Mouse (Mus musculus) limb, embryonic 14.5 days (tissue): Measurements from ENCODE around the gene Cfap73. TPM values are rescaled to one million over a fixed set of nuclear protein-coding genes. Genes with fewer than 3 reads are reported as not detected.

Experiments
- ATAC-seq: fragments of 200-750 bp; cut with Nextera tagmentation; 2 replicates; pipeline ENCODE4 v1.8.0; 2017; ENCODE audit warnings: low read depth, moderate number of reproducible peaks, moderate TSS enrichment; ENCODE audit not compliant: low FRiP score
- DNase-seq: peaks from one replicate; pipeline ENCODE4 v3.0.0-alpha.2; 2015; ENCODE audit warnings: low spot score
- H3K27ac ChIP-seq: fragments of 300-500 bp; sonication (generic); replicated peaks from 2 replicates; pipeline ENCODE4 v1.5.1; 2014; ENCODE audit warnings: low read depth, mild to moderate bottlenecking, low read length, moderate library complexity, mixed read lengths
- H3K27me3 ChIP-seq: fragments of 300-500 bp; sonication (generic); 2 replicates; pipeline ENCODE4 v1.6.1; 2014; ENCODE audit warnings: low read length, mixed read lengths; ENCODE audit not compliant: control insufficient read depth, insufficient read depth
- H3K36me3 ChIP-seq: fragments of 300-500 bp; sonication (generic); 2 replicates; pipeline ENCODE4 v1.6.1; 2014; ENCODE audit warnings: mild to moderate bottlenecking, low read length, moderate library complexity, mixed read lengths; ENCODE audit not compliant: control insufficient read depth, insufficient read depth
- H3K4me1 ChIP-seq: fragments of 300-500 bp; sonication (generic); 2 replicates; pipeline ENCODE4 v1.6.1; 2014; ENCODE audit warnings: antibody characterized with exemption, low read length, mixed read lengths; ENCODE audit not compliant: control insufficient read depth, insufficient read depth
- H3K4me2 ChIP-seq: fragments of 300-500 bp; sonication (generic); replicated peaks from 2 replicates; pipeline ENCODE4 v1.6.1; 2014; ENCODE audit warnings: low read depth, mild to moderate bottlenecking, low read length, moderate library complexity; ENCODE audit not compliant: severe bottlenecking
- H3K4me3 ChIP-seq: fragments of 300-500 bp; sonication (generic); replicated peaks from 2 replicates; pipeline ENCODE4 v1.5.1; 2014; ENCODE audit warnings: low read length
- H3K9ac ChIP-seq: fragments of 300-500 bp; sonication (generic); 2 replicates; pipeline ENCODE4 v1.6.1; 2014; ENCODE audit warnings: mild to moderate bottlenecking, low read depth, low read length, moderate library complexity; ENCODE audit not compliant: severe bottlenecking
- H3K9me3 ChIP-seq: fragments of 300-500 bp; sonication (generic); 2 replicates; pipeline ENCODE4 v1.6.1; 2016; ENCODE audit warnings: low read length; ENCODE audit not compliant: control insufficient read depth
- POLR2A ChIP-seq: fragments of 200-500 bp; IDR thresholded peaks from 2 replicates; pipeline ENCODE4 v1.8.0; 2012; ENCODE audit warnings: inconsistent platforms, mild to moderate bottlenecking, moderate library complexity, borderline replicate concordance; ENCODE audit not compliant: insufficient read depth, insufficient read length; ENCODE audit errors: extremely low read depth
- WGBS: fragments of 180-500 bp; shearing (Covaris S2); extraction: QIAGEN DNeasy Blood & Tissue Kit; methylation state at CpG from one replicate; pipeline ENCODE4 v1.1.7; 2014; 5-methylcytosine and 5-hydroxymethylcytosine counted together
- polyA plus RNA-seq, 2 experiments: library from polyadenylated mRNA; depleted of rRNA in 1 of 2; stranded (reverse) in 1 of 2; unstranded in 1 of 2; fragments of >200 nt; fragmentation: Nextera tagmentation in 1 of 2; extraction: Ambion mirVana in 1 of 2; gene quantifications; 2 replicates each; pipeline versions ENCODE4 v1.2.1 to v1.2.3; 2012 to 2014

Cfap73 gene
- polyA plus RNA-seq, 2 experiments = not detected

- TF ChIP-seq POLR2A = no peak
- Histone ChIP-seq H3K4me1 (peaks cover 39% of the 10 kb centered on the region), H3K27ac (peak overlapping the region; percentile 75), H3K9me3 (no peaks in the 10 kb centered on the region), H3K27me3 (no peaks in the 10 kb centered on the region), H3K36me3 (peaks cover 11% of the 10 kb centered on the region), H3K9ac (no peak overlapping the region), H3K4me3 (no peak overlapping the region), H3K4me2 (peak overlapping the region; percentile 29; the same call in 1 of the 2 replicates)
- ATAC-seq = peak; percentile 31; the same call in 1 of the 2 replicates
- 19% methylated on average over 12 of the region's 12 CpGs for WGBS
- DNase-seq = peak; percentile 57
Observed at GRCm38 (mm10) chr5:120578504-120579081, 55.4 kb downstream of the Cfap73 start.

Other genes with a start within 250 kb of the Cfap73 start
- gene Lhx5, start 202.5 kb downstream of the Cfap73 start, polyA plus RNA-seq (2012; rRNA removed) = 0.05 TPM in 1 of 2 replicates, not detected in the other
- gene Lhx5, start 202.5 kb downstream of the Cfap73 start, polyA plus RNA-seq (2014; fragmentation: Nextera tagmentation; extraction: Ambion mirVana) = not detected in 2 replicates
- gene Sdsl, start 161.4 kb downstream of the Cfap73 start, polyA plus RNA-seq (2012; rRNA removed) = 1.2 and 1.3 TPM in 2 replicates
- gene Sdsl, start 161.4 kb downstream of the Cfap73 start, polyA plus RNA-seq (2014; fragmentation: Nextera tagmentation; extraction: Ambion mirVana) = 0.61 and 1.2 TPM in 2 replicates
- gene Sds, start 157.7 kb downstream of the Cfap73 start, polyA plus RNA-seq (2012; rRNA removed) = 0.10 and 0.36 TPM in 2 replicates
- gene Sds, start 157.7 kb downstream of the Cfap73 start, polyA plus RNA-seq (2014; fragmentation: Nextera tagmentation; extraction: Ambion mirVana) = not detected in 2 replicates
- gene Plbd2, start 130.6 kb downstream of the Cfap73 start, polyA plus RNA-seq (2012; rRNA removed) = 33.9 and 44.6 TPM in 2 replicates
- 51.6 and 54.0 TPM in 2 replicates for gene Plbd2, start 130.6 kb downstream of the Cfap73 start, polyA plus RNA-seq (2014; fragmentation: Nextera tagmentation; extraction: Ambion mirVana)
- gene Slc8b1, start 123.1 kb downstream of the Cfap73 start, polyA plus RNA-seq (2012; rRNA removed) = 13.2 and 15.4 TPM in 2 replicates
- 3.7 and 5.6 TPM in 2 replicates for gene Slc8b1, start 123.1 kb downstream of the Cfap73 start, polyA plus RNA-seq (2014; fragmentation: Nextera tagmentation; extraction: Ambion mirVana)
- 47.1 and 64.9 TPM in 2 replicates for gene Tpcn1, start 45.6 kb downstream of the Cfap73 start, polyA plus RNA-seq (2012; rRNA removed)
- 24.3 and 25.2 TPM in 2 replicates for gene Tpcn1, start 45.6 kb downstream of the Cfap73 start, polyA plus RNA-seq (2014; fragmentation: Nextera tagmentation; extraction: Ambion mirVana)
- gene Iqcd, start 45.2 kb downstream of the Cfap73 start, polyA plus RNA-seq (2012; rRNA removed) = 0.90 and 1.4 TPM in 2 replicates
- 0.12 and 0.43 TPM in 2 replicates for gene Iqcd, start 45.2 kb downstream of the Cfap73 start, polyA plus RNA-seq (2014; fragmentation: Nextera tagmentation; extraction: Ambion mirVana)
- 25.4 TPM in 2 replicates for gene Rita1, start 21.6 kb downstream of the Cfap73 start, polyA plus RNA-seq (2012; rRNA removed)
- gene Rita1, start 21.6 kb downstream of the Cfap73 start, polyA plus RNA-seq (2014; fragmentation: Nextera tagmentation; extraction: Ambion mirVana) = 10.2 and 11.6 TPM in 2 replicates
- 36.1 and 42.1 TPM in 2 replicates for gene Ddx54, start 21.5 kb downstream of the Cfap73 start, polyA plus RNA-seq (2012; rRNA removed)
- gene Ddx54, start 21.5 kb downstream of the Cfap73 start, polyA plus RNA-seq (2014; fragmentation: Nextera tagmentation; extraction: Ambion mirVana) = 34.1 and 35.1 TPM in 2 replicates
- gene Rasal1, start 14.6 kb upstream of the Cfap73 start, polyA plus RNA-seq (2012; rRNA removed) = 0.19 and 0.32 TPM in 2 replicates
- gene Rasal1, start 14.6 kb upstream of the Cfap73 start, polyA plus RNA-seq (2014; fragmentation: Nextera tagmentation; extraction: Ambion mirVana) = 0.17 and 1.0 TPM in 2 replicates
- 11.1 and 14.7 TPM in 2 replicates for gene Dtx1, start 77.7 kb upstream of the Cfap73 start, polyA plus RNA-seq (2012; rRNA removed)
- gene Dtx1, start 77.7 kb upstream of the Cfap73 start, polyA plus RNA-seq (2014; fragmentation: Nextera tagmentation; extraction: Ambion mirVana) = 3.9 and 5.5 TPM in 2 replicates
- gene Oas2, start 115.6 kb upstream of the Cfap73 start, polyA plus RNA-seq (2012; rRNA removed) = 1.1 and 1.5 TPM in 2 replicates
- gene Oas2, start 115.6 kb upstream of the Cfap73 start, polyA plus RNA-seq (2014; fragmentation: Nextera tagmentation; extraction: Ambion mirVana) = 0.23 and 0.75 TPM in 2 replicates
- 0.11 and 0.22 TPM in 2 replicates for gene Oas3, start 143.4 kb upstream of the Cfap73 start, polyA plus RNA-seq (2012; rRNA removed)
- gene Oas3, start 143.4 kb upstream of the Cfap73 start, polyA plus RNA-seq (2014; fragmentation: Nextera tagmentation; extraction: Ambion mirVana) = 0.22 TPM in 1 of 2 replicates, not detected in the other
- gene Oas1e, start 161.3 kb upstream of the Cfap73 start, polyA plus RNA-seq (2012; rRNA removed) = not detected in 2 replicates
- gene Oas1e, start 161.3 kb upstream of the Cfap73 start, polyA plus RNA-seq (2014; fragmentation: Nextera tagmentation; extraction: Ambion mirVana) = not detected in 2 replicates
- 0.58 and 0.85 TPM in 2 replicates for gene Oas1c, start 178.3 kb upstream of the Cfap73 start, polyA plus RNA-seq (2012; rRNA removed)
- gene Oas1c, start 178.3 kb upstream of the Cfap73 start, polyA plus RNA-seq (2014; fragmentation: Nextera tagmentation; extraction: Ambion mirVana) = 0.10 and 0.19 TPM in 2 replicates
- gene Oas1f, start 213.1 kb upstream of the Cfap73 start, polyA plus RNA-seq (2012; rRNA removed) = not detected in 2 replicates
- not detected in 2 replicates for gene Oas1f, start 213.1 kb upstream of the Cfap73 start, polyA plus RNA-seq (2014; fragmentation: Nextera tagmentation; extraction: Ambion mirVana)
- gene Oas1h, start 227.2 kb upstream of the Cfap73 start, polyA plus RNA-seq (2012; rRNA removed) = not detected in 2 replicates
- gene Oas1h, start 227.2 kb upstream of the Cfap73 start, polyA plus RNA-seq (2014; fragmentation: Nextera tagmentation; extraction: Ambion mirVana) = not detected in 2 replicates